Mouse (Mus musculus) hindbrain, embryonic 11.5 days (tissue): Measurements from ENCODE around the gene Ly6g5c. TPM values are rescaled to one million over a fixed set of nuclear protein-coding genes. Genes with fewer than 3 reads are reported as not detected.

Experiments used
- ATAC-seq: fragments of 200-750 bp; cut with Nextera tagmentation; 2 replicates; pipeline ENCODE4 v1.8.0; 2017; ENCODE audit warnings: mild to moderate bottlenecking, moderate TSS enrichment, moderate library complexity; ENCODE audit not compliant: low FRiP score
- DNase-seq: peaks from one replicate; pipeline ENCODE4 v3.0.0-alpha.2; 2015; ENCODE audit warnings: low spot score
- H3K27ac ChIP-seq: fragments of 300-500 bp; sonication (generic); 2 replicates; pipeline ENCODE4 v1.5.1; 2014; ENCODE audit warnings: mild to moderate bottlenecking, low read depth, low read length
- H3K27me3 ChIP-seq: fragments of 300-500 bp; sonication (generic); 2 replicates; pipeline ENCODE4 v1.6.1; 2014; ENCODE audit warnings: mild to moderate bottlenecking, low read length, moderate library complexity, mixed read lengths; ENCODE audit not compliant: control insufficient read depth, insufficient read depth
- H3K36me3 ChIP-seq: fragments of 300-500 bp; sonication (generic); 2 replicates; pipeline ENCODE4 v1.6.1; 2014; ENCODE audit warnings: mild to moderate bottlenecking, low read length, moderate library complexity, mixed read lengths; ENCODE audit not compliant: control insufficient read depth, insufficient read depth
- H3K4me1 ChIP-seq: fragments of 300-500 bp; sonication (generic); replicated peaks from 2 replicates; pipeline ENCODE4 v1.6.1; 2014; ENCODE audit warnings: low read length, mixed read lengths; ENCODE audit not compliant: control insufficient read depth, insufficient read depth
- H3K4me2 ChIP-seq: fragments of 300-500 bp; sonication (generic); replicated peaks from 2 replicates; pipeline ENCODE4 v1.6.1; 2014; ENCODE audit warnings: mild to moderate bottlenecking, low read depth, low read length
- H3K4me3 ChIP-seq: fragments of 300-500 bp; sonication (generic); 2 replicates; pipeline ENCODE4 v1.5.1; 2014; ENCODE audit warnings: low read depth, low read length
- H3K9ac ChIP-seq: fragments of 300-500 bp; sonication (generic); 2 replicates; pipeline ENCODE4 v1.6.1; 2014; ENCODE audit warnings: low read depth, low read length
- H3K9me3 ChIP-seq: fragments of 300-500 bp; sonication (generic); 2 replicates; pipeline ENCODE4 v1.6.1; 2016; ENCODE audit warnings: low read length; ENCODE audit not compliant: control insufficient read depth
- WGBS: fragments of 180-500 bp; shearing (Covaris S2); extraction: QIAGEN DNeasy Blood & Tissue Kit; methylation state at CpG from one replicate; pipeline ENCODE4 v1.1.7; 2014; 5-methylcytosine and 5-hydroxymethylcytosine counted together
- polyA plus RNA-seq: library from polyadenylated mRNA; unstranded; fragments of >200 nt; fragmentation: Nextera tagmentation; extraction: Ambion mirVana; gene quantifications from 2 replicates; pipeline ENCODE4 v1.2.1, GENCODE M21; 2014

Ly6g5c gene
- polyA plus RNA-seq, 1 experiment from 2014 or later = not detected

DNA sequence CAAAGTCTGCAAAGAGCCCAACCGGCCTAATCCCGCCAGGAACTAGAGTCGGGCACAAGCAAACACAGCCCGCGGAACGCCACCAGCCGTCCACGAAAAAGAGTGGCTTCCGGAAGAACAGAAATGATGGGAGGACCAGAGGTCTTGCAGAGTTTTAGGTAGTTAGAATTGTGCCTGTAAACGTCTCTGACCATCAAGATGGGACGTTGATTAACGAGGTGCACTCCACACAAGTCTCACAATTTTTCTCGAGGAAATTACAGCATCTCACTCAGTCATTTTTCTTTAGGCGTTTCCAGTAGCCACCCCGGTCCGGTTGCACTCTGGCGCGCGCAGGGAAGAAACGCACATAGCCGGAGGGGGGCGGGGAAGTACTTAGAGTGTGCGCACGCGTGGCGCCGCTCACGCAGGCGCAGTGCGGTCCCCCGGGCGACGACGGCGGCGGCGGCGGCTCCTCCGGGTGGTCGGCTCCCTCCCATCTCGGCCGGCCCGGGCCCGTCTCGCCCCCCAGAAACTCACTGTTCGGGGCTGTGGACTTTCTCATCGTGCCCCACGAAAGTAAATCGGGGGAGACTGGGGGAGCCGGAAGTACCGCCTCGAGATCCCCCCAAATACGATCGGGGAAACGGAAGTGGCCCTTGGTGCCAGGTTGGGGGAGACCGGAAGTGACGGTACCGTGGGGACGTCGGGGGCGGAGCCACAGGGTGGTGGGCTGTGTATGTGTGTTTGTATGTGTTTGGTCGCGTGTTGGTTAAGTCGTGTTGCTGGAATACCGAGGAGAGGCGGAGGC lies 26.9 kb downstream of the Ly6g5c start, which contains the start of gene Bag6:
Bag6 (plus strand) TSS at position 378 of the 790 bp plus-strand sequence.
- peak within 1 kb of the TSS; percentile 69 for H3K4me3 ChIP-seq
- H3K9me3 ChIP-seq = no peaks in the 10 kb centered on the region
- H3K27me3 ChIP-seq = no peaks in the 10 kb centered on the region
- H3K4me1 ChIP-seq = peaks cover 4% of the 10 kb centered on the region; the same call in 1 of the 2 replicates
- peak within 1 kb of the TSS; percentile 84 for H3K9ac ChIP-seq
- peak within 1 kb of the TSS; percentile 90 for H3K27ac ChIP-seq
- WGBS = under 1% methylated on average over 66 of the region's 66 CpGs
- peaks cover 8% of the 10 kb centered on the region; the same call in 1 of the 2 replicates for H3K36me3 ChIP-seq
- DNase-seq (peak; percentile 97), ATAC-seq (peak; percentile 96)
- H3K4me2 ChIP-seq = peak within 1 kb of the TSS; percentile 78

DNA sequence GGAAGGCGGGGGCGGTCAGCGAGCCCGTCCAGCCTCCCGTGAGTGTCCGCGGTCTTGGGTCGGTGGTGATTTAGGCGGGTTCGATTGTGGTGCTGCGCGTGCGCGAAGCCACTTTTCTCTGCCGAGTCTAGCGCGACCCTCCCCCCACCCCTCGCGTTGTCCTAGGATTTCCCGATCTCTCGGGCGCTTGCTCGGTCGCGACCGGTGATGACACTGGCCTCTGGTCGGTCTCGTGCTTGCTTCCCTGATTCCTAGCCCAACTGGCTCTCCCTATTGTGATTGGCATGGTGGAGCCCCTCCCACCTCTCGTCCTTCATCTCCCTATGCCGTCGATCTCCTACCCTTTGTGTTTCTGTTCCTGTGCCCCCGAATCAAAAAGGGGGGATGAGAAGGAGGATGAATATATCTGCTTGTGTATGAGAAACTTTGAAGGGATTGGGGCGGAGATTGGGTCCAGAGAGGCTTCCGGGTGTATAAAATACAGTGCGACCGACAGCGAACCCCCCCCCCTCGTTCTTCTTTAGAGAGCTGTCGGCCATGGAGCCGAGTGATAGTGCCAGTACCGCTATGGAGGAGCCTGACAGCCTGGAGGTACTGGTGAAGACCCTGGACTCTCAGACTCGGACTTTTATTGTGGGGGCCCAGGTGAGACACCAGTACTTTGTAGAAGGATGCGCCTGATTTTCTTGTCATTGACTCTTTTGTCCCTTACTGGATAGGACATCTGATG lies 27.7 kb downstream of the Ly6g5c start:
- Histone ChIP-seq H3K9me3 (no peaks in the 10 kb centered on the region), H3K9ac (peak overlapping the region; percentile 84), H3K4me2 (peak overlapping the region; percentile 78), H3K36me3 (peaks cover 11% of the 10 kb centered on the region), H3K4me1 (peaks cover 4% of the 10 kb centered on the region; the same call in 1 of the 2 replicates), H3K4me3 (peak overlapping the region; percentile 69), H3K27me3 (no peaks in the 10 kb centered on the region), H3K27ac (peak overlapping the region; percentile 90)
- ATAC-seq (peak; percentile 81), DNase-seq (no peak)
- under 1% methylated on average over 43 of the region's 43 CpGs for WGBS

DNA sequence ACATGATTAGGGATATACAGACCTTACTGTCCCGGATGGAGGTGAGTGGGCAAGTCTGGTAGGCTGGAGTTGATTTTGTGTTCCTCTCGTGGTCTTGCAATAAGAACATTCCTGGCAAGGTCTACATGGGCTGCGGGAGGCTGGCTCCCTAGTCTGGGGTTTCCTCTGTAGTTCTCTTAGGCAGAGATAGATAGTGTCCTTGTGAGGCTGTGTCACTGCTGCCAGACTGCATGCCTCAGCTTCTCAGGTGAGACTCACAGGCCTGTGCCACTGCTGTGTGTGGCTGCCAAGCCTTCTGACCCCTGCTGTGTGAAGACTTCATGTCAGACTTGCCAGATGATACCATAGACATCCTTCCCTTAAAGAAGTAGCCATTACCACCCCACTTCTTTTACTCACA lies 31.2 kb downstream of the Ly6g5c start:
- Histone ChIP-seq H3K9me3 (no peaks in the 10 kb centered on the region), H3K4me1 (peaks cover 4% of the 10 kb centered on the region; the same call in 1 of the 2 replicates), H3K9ac (no peak overlapping the region), H3K27me3 (no peaks in the 10 kb centered on the region), H3K36me3 (peaks cover 36% of the 10 kb centered on the region), H3K4me2 (no peak overlapping the region), H3K4me3 (no peak overlapping the region), H3K27ac (no peak overlapping the region)
- DNase-seq (no peak), ATAC-seq (no peak)
- WGBS = 93% methylated on average over 3 of the region's 3 CpGs

DNA sequence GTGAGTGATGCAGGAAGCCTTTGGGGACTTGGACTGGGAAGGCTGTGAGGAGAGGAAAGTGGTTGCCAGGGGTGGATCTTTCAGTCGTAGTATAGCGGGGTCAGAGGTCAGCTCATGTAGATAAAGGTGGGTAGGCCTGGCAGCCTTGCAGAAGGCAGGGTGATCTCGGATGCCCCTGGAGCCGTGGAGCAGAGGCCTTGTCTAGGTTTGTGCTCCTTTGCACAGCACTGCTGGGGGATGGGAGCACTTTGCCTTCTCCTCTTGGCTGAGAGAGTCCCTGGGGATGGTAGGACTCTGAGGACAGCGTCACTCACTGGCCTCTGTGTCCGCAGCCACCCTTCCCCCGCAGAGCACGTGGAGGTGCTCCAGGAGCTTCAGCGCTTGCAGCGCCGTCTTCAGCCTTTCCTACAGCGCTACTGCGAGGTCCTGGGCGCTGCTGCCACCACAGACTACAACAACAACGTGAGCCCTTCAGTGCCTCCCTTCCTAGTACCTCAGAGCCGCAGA lies 32.5 kb downstream of the Ly6g5c start:
- H3K4me2 ChIP-seq = no peak overlapping the region
- 77% methylated on average over 16 of the region's 16 CpGs for WGBS
- H3K9me3 ChIP-seq = no peaks in the 10 kb centered on the region
- DNase-seq (no peak), ATAC-seq (no peak)
- no peak overlapping the region for H3K4me3 ChIP-seq
- no peak overlapping the region for H3K9ac ChIP-seq
- H3K4me1 ChIP-seq = peaks cover 4% of the 10 kb centered on the region; the same call in 1 of the 2 replicates
- H3K27me3 ChIP-seq = no peaks in the 10 kb centered on the region
- peaks cover 39% of the 10 kb centered on the region for H3K36me3 ChIP-seq
- H3K27ac ChIP-seq = no peak overlapping the region

DNA sequence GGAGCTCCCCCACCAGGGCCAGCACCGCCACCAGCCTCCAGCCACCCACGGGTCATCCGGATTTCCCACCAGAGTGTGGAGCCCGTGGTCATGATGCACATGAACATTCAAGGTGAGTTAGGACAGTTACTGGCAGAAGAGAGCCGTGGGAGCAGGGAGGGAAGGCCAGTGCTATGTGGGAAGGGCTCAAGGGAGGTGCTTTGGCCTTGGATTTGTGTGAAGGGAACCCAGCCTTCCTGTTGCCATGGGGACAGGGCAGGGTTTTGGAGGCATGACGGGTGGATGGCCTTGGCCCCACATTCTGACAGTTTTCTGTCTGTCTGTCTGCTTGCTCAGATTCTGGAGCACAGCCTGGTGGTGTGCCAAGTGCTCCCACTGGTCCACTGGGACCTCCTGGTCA lies 33.9 kb downstream of the Ly6g5c start:
- no peak overlapping the region for H3K27ac ChIP-seq
- H3K36me3 ChIP-seq = peaks cover 41% of the 10 kb centered on the region
- H3K27me3 ChIP-seq = no peaks in the 10 kb centered on the region
- H3K9ac ChIP-seq = no peak overlapping the region
- no peaks in the 10 kb centered on the region for H3K9me3 ChIP-seq
- no peaks in the 10 kb centered on the region for H3K4me1 ChIP-seq
- DNase-seq = no peak
- WGBS = 92% methylated on average over 6 of the region's 6 CpGs
- no peak for ATAC-seq
- H3K4me2 ChIP-seq = no peak overlapping the region
- peak overlapping the region; percentile 4; the same call in 1 of the 2 replicates for H3K4me3 ChIP-seq

DNA sequence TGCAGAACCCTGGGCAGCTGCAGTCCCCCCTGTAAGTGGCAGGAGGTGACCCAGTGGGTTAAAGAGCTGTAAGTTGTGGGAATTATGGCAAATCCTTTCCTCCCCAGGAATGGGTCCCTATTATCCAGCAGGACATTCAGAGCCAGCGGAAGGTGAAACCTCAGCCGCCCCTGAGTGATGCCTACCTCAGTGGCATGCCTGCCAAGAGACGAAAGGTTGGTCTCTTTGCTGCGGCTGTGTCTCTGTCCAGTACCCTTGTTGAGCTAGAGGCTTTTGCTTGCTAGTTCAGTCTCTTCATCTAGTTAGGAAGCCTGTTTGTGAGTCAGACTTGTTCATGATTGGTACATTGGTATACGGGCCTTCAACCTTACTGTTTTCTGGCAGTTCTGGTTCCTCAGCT lies 38.1 kb downstream of the Ly6g5c start:
- H3K27ac ChIP-seq = no peak overlapping the region

DNA sequence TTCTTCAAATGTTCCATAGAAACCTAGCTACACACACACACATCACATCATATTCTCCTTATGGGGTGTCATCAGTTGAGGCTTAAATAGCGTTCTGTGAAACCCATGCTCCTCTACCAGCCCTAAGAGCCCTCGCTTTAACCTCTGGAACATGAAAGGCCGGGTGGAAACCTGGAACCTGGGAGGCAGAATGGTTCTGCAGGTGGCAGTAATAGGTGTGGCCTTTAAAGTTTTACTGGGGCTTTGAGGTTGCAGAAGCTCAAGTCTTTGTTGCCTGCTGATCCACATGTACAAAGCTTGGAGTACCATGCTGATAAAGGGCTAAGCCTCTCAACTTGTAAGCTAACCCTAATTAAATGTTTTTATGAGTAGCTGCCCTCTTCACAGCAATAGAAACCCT lies 39.3 kb downstream of the Ly6g5c start:
- no peaks in the 10 kb centered on the region for H3K27me3 ChIP-seq
- 67% methylated on average over 3 of the region's 3 CpGs for WGBS
- H3K36me3 ChIP-seq = peaks cover 45% of the 10 kb centered on the region

More for the DNA sequence above, 38.1 kb downstream of the Ly6g5c start:
- H3K36me3 ChIP-seq = peaks cover 48% of the 10 kb centered on the region
- no peak overlapping the region for H3K9ac ChIP-seq
- H3K4me3 ChIP-seq = no peak overlapping the region
- H3K9me3 ChIP-seq = no peaks in the 10 kb centered on the region
- no peaks in the 10 kb centered on the region for H3K4me1 ChIP-seq
- H3K27me3 ChIP-seq = no peaks in the 10 kb centered on the region
- DNase-seq (no peak), ATAC-seq (no peak)
- WGBS = 96% methylated on average over 5 of the region's 5 CpGs
- no peak overlapping the region for H3K4me2 ChIP-seq

DNA sequence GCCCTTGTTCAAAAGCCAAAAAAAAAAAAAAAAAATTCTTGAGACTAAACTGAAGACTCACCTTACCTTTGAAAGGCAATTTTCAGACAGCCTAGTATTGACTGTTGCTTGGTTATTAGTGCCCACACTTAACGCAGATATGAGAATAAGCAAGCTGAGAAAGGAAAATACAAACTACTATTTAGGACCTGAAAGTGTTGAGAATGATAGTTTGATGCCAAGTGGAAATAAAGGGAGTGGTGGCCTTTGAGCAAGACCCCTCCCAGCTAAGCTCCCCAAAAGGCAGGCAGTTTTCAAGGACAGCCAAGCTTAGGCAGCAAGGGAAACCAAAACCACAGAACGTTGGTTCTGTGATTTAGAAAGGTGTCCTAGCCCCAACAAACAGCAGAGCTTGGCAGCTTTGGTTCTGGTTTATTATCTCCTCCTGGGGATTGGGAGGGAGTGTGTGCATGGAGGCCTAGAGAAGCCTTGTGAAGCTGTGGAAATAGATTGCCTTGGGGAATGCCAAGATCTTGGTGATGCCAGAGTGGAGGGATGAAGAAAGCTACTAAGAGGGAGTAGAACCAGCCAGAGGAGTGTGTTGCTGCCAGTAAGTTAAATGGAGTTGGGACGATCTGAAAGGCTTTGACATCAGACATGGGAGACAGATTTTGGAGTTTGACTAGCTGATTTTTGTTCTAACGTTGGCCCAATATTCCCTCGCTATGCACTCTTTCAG lies 40.0 kb downstream of the Ly6g5c start:
- no peak for DNase-seq
- no peak for ATAC-seq
- H3K36me3 ChIP-seq = peaks cover 40% of the 10 kb centered on the region
- no peak overlapping the region for H3K4me2 ChIP-seq
- H3K27ac ChIP-seq = no peak overlapping the region
- H3K4me3 ChIP-seq = no peak overlapping the region
- no peaks in the 10 kb centered on the region for H3K9me3 ChIP-seq
- H3K9ac ChIP-seq = no peak overlapping the region
- WGBS = 75% methylated on average over 5 of the region's 5 CpGs
- H3K27me3 ChIP-seq = no peaks in the 10 kb centered on the region
- no peaks in the 10 kb centered on the region for H3K4me1 ChIP-seq

More for the DNA sequence above, 39.3 kb downstream of the Ly6g5c start:
- Histone ChIP-seq H3K9me3 (no peaks in the 10 kb centered on the region), H3K27ac (no peak overlapping the region), H3K4me1 (no peaks in the 10 kb centered on the region), H3K4me2 (no peak overlapping the region), H3K4me3 (no peak overlapping the region), H3K9ac (no peak overlapping the region)
- DNase-seq (peak; percentile 25), ATAC-seq (no peak)
